ENCODE assay signal across 8 mouse cellular contexts in the genomic region with DNA sequence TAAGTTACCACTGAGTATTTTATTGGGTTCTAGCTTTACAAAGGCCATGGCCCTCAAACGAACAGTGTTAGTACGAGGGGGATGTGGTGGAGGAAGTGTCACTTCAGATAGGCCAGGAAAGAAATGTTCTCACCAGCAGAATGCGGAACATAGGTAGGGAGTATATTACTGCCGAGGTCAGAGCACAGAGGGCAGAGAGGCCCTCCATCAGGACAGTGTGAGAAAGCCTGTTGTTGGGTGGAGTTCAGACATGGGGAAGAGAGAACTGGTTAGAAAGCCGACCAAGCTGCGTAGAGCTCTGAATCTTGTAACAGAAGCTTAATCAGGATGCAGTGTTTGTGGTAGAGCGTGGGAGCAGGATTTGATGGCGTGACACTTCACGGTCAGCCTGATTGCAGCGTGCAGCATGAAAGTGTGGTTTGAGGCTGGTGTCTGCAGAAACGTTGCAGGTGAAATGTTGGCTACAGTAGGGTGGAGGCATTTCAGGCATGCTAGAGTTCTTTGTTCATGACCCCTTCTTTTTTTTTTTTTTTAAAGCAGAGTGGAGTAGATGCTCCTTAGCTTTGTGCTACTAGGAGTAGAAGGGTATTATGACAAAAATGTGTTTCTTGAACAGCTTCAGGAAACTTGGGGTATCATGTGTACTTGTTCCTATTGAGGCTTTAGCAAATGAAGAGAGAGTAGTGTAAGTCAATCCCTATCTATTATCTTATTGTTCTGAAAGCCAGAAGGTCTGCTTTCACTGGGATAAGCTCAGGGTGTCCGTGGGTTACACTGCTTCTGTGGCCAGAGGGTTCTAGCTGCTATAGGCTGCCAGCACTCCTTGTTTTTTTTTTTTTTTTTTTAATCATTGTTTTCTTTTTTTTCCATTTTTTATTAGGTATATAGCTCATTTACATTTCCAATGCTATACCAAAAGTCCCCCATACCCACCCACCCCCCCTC.
DNase-seq lines count a peak whose midpoint lies in the region; ATAC-seq lines count a peak whose summit lies in the region.

No protein-coding gene starts in this region.

- H3K4me1 ChIP-seq in liver, embryonic 15.5 days (replicated peaks), result peaks cover 18% of the 10 kb centered on the region; the same call in 1 of the 2 replicates
- peaks cover 10% of the 10 kb centered on the region; the same call in 1 of the 2 replicates for H3K4me1 ChIP-seq in stomach, embryonic 15.5 days

- H3K4me3 ChIP-seq in liver, embryonic 15.5 days (replicated peaks), result no peak overlapping the region
- no peak overlapping the region for H3K4me3 ChIP-seq in stomach, embryonic 15.5 days (replicated peaks)

- peak; percentile 67 for ATAC-seq in frontal cortex, adult (ENCODE audit: low TSS enrichment)
- peak; percentile 54; the same call in 1 of the 2 replicates for ATAC-seq in liver, embryonic 15.5 days (ENCODE audit: insufficient read depth)
- ATAC-seq in stomach, embryonic 15.5 days (ENCODE audit: insufficient read depth, low FRiP score, low read depth), result 0 out of 2 replicates have a peak, but pooled peaks have one; percentile 37

- no peaks in the 10 kb centered on the region for H3K36me3 ChIP-seq in liver, embryonic 15.5 days (replicated peaks)
- no peaks in the 10 kb centered on the region for H3K36me3 ChIP-seq in stomach, embryonic 15.5 days

- H3K4me2 ChIP-seq in liver, embryonic 15.5 days, result peak overlapping the region; percentile 29; the same call in 1 of the 2 replicates
- H3K4me2 ChIP-seq in stomach, embryonic 15.5 days, result no peak overlapping the region

- H3K27me3 ChIP-seq in liver, embryonic 15.5 days, result no peaks in the 10 kb centered on the region
- no peaks in the 10 kb centered on the region for H3K27me3 ChIP-seq in stomach, embryonic 15.5 days (replicated peaks)

- no peak overlapping the region for H3K9ac ChIP-seq in liver, embryonic 15.5 days
- no peak overlapping the region for H3K9ac ChIP-seq in stomach, embryonic 15.5 days

- no peak overlapping the region for H3K27ac ChIP-seq in liver, embryonic 15.5 days (replicated peaks)
- peak overlapping the region; percentile 51; the same call in 1 of the 2 replicates for H3K27ac ChIP-seq in stomach, embryonic 15.5 days

- WGBS in liver, embryonic 15.5 days (ENCODE audit: insufficient replicate concordance), result 16% methylated on average over 12 of the region's 12 CpGs
- WGBS in stomach, embryonic 15.5 days, result 51% methylated on average over 12 of the region's 12 CpGs

- H3K9me3 ChIP-seq in liver, embryonic 15.5 days (replicated peaks), result no peaks in the 10 kb centered on the region
- H3K9me3 ChIP-seq in stomach, embryonic 15.5 days, result no peaks in the 10 kb centered on the region

- no peak for DNase-seq in frontal cortex, postnatal 14 days (ENCODE audit: low spot score in 2 of 2)
- DNase-seq in spleen, postnatal 36 days (ENCODE audit: low spot score in 2 of 2), result peak; percentile 10 to 25
- DNase-seq in spleen, postnatal 4 days (ENCODE audit: low spot score in 2 of 2), result no peak
- no peak for DNase-seq in yolk sac, embryonic 10.5 days (ENCODE audit: low spot score)
- DNase-seq in testis, postnatal 14 days (ENCODE audit: low spot score), result no peak

Comparison
In these comparisons a context has a peak if more than half of its experiments do, and no peak if none do; other contexts are left out.
1. DNase-seq: peak in spleen, postnatal 36 days (2 of 2); none in frontal cortex, postnatal 14 days (0 of 2), spleen, postnatal 4 days (0 of 2), yolk sac, embryonic 10.5 days (single experiment) and testis, postnatal 14 days (single experiment).
2. Peak in every context shown above with its lines, with median percentiles within 50 percentile points of each other: ATAC-seq.